Mouse (Mus musculus): ENCODE data around the gene Gm26661.
A peak's percentile ranks its signal among the peaks of the same experiment; 100 is the strongest.

The Gm26661 gene

DNA sequence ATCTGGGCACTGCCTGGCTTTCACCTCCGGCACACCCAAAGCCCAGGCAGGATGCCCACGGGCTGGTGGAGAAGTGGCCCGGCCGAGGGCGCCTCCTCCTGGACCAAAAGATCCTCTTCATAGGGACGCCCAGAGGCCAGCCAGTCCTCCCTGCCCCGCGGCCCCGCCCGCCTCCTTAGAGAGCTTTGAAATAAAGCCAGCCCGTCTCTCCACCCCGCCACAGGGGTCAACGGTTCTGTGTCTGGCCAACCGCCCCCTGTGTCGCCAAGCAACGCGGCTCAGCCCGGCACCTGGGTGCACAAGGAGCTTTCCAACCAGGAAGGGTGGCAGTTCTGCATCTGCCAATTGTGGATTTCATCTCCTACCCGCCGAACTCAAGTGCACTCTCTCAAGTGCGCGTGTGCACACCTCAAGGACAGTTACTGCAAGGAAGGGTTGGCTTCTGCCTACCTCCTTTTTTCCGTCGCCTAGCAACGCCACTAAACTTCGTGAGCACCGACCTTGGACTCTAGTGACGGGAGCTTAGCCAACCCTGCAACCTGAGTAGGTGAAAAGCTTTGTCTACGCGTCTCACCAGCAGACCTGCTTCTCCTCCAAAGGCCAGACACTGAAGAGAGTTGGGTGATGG lies at the start of gene Gm26661:
Gene Gm26661, plus strand, starts transcription at position 56 of the 628 bp plus-strand sequence.
- DNase-seq = peak; percentile 94

DNA sequence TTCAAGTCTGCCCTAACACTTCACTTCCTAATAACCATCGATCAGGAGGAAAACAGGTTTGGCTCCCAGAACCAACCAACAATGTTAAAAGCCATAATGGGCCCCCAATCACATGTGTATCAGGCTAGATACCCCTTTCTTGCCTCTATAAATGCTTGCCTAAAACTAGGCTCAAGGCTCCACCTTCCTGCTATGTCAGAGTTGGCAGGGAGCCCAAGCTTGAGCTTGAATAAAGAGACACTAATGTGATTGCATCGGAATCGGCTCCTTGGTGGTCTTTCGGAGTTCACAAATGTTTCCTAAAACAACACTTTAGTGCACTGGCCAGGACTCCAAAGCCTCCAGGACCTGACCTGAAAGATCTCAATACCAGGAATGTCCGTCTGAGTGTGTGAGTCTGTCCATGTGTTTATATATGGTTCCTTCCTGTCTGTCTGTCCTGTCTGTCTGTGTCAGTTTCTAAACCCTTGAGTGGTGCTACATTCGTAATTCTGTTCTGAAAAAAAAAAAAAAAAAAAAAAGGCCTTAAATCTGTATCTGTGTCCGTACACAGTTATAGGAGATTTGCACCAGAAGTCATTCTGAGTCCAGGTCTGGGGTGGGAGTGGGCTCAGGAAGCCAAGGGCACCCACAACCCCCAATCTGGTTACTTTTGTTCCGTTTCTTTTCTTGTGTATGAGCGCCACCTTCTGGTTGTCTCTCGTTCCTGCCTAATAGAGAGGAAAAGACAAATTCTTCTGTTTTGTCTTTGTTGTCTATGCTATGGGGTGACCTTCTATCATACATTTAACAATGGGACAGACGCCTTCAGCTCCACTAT lies 42.2 kb upstream of the Gm26661 start:
- no peak for DNase-seq

DNA sequence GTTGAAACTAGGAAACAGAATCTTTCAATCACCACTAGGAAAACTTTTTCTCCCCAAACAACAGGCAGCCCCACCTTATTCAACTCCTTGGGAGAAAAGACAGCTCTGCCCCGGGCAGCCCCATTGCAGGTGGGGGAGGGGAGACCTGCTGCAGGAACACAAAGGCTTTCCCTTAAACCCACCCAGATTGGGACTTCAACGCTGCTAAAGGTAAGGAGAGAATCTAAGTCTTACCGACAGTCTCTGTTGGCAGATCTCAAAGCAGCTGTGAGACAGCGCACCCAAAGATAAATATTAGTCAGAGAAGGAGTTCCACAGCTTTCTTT lies 41.7 kb upstream of the Gm26661 start:
- no peak for DNase-seq

DNA sequence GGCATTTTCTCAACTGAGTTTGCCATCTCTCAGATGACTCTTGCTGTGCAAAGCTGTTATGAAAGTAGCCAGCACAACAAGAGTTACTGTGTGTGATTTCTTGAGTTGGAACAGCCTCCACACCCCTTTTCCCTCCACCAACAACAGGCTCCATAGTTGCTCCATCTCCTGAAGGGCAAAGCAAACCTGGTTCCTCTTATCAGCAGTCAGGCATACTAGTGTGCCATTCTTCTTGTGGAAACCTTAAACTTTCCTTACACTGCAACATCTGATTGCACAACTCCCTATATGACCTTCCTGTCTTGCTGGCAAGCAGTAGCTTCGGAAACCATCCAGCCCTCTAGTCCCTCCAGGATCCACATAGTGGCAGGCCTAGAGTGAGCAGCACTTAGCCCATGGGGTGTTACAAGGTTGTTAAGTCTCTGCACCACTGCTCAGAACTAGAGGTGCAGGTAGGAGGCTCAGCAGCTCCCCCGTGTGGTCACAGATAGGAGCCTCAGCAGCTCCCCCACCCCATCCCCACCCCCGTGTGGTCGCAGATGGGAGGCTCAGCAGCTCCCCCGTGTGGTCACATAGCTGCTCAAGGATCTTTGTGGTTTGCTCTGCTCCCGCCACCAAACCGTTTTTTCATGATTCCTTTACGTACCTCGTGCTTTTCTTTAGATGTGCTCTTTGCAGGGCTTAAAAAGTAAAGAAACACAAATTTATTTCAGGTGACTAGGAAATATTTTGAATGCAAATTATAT lies 25.6 kb upstream of the Gm26661 start:
- DNase-seq = peak; percentile 96

DNA sequence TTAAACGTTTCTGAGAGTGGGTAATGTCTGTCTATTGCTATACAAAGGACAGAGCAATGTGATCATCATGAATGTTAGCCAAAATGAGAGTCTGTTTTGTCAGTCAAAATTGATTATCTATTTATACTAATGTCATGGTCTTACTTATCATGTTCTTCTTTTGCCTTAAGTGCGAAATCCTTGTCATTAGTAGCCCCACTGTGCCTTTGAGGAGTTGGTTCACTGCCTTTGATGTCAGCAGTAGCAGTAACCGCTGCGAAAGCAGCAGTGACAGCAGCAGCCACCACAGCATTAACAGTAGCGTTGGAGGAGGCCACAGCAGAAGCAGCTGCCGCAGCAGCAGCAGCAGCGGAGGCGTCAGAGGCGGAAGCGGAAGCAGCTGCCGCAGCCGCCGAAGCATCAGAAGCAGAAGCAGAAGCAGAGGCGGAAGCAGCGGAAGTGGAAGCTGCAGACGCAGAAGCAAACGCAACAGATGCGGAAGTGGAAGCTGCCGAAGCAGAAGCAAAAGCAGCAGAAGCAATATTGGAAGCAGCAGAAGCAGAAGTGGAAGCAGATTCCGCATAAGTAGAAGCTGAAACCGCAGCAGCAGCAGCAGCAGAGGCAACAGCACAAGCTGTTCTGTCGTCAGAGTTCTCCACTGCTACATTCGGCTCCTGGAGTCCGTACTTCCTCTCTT lies 17.5 kb upstream of the Gm26661 start:
- DNase-seq = peak; percentile 97

DNA sequence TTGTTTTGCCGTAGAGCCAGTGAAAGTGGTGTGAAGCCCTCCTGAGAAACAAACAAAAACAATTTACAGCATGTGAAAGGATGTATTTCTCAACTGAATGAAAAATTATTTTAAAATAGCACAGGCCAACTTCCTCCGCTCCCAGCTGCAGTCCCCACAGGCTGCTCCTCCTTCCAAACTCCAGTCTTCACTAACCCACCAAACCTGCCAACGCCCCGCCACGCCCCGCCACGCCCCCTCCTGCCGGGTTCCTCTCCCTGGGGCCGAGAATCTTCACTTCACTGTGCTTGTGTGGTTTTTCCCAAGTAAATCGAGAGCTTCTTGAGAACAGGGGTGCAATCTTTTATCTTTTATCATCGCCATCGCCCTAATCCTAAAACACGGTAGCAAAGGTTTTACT lies 5.3 kb upstream of the Gm26661 start:
- peak; percentile 30 for DNase-seq

DNA sequence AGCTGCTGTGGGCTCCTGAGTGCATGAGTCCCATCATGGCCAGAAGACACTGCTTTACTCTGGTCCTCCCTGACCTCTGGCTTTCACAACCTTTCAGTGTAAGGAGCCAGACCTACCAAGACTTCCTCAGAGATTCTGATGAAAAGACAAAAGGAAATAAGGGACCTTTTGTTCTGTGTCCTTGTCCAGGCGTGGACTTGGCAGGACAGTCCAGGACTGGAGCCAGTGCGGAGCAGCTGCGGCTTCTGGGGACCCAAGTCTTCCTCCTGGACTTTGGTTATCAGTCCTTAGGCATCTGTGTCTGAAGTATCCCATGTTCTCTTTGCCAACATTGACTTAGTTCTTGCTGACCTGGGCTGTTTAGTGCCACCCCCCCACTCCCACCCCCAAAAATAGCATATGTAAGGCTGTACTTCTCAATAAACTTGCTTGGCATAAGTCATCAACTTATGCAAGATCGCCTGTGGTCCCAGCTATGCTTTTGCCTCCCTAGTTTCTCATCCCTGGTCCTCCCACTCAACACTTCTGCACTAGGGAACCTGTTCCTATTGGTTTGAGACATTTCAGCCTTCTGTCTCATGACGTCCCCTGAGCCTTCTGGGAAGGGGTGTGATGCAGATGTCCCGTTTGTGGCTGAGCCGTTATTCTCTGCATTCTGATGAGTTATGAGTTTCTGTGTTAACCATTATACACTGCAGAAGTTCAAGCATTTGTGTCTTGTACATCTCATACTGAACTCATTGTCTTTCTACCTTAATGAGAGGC lies 1.9 kb upstream of the Gm26661 start:
- peak; percentile 93 for DNase-seq

DNA sequence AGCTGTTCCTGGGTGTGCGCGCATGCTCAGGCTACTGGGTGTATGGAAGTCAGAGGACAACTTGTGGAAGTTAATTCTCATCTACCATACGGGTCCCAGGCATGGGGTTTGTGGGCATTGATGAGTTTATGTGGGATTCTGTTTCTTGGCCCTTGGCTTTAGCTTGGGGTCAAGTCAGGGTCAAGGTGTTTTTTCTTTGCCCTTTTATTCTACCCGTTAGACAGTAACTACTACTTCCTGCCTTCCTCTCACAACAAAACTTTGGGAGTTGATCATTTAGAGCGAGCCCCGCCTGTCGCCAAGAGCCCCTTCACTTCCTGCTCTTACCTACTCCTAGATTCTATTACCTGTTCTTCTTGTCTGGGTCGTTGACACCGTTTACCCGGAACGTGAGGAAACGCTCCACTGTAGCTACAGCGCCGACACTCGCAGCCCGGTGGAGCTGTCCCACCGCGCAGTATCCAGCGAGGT lies 291 bp upstream of the Gm26661 start:
- DNase-seq = no peak

DNA sequence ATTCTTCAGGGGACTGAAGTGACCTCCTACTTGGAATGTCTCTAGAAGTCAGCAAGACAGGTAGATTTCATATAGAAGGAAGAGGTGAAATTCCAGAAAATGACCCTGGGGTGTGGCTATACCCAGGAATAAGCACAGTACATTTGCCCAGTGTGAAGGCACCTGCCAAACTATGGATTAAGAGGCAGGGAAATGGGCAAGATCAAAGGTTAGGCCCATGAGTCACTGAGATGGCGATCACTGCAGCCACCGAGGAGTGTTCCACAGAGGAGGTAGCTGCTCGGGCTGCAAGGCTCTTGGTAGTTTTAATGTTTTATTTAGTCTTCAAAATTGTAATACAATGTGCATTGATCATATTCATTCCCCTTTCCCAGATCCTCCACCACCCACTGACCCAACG lies 4.6 kb downstream of the Gm26661 start:
- peak; percentile 7 for DNase-seq

DNA sequence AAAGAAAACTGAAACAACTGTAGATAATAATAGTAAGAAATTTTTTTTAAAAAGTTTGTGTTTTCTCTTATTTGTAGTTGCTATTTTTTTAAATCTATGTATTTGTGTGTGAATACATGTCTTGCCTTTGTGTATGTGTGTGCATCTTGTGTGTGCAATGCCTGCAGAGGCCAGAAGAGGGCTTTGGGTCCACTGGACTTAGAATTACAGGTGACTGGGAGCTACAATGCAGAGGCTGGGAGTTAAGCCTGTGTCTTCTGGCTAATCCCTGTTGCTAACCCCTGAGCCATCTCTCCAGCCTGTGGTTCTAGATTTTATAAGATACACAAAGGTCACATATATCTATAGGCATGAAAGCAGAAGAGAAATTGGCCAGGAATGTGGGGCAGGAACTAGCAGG lies 9.2 kb downstream of the Gm26661 start:
- DNase-seq = peak; percentile 41

DNA sequence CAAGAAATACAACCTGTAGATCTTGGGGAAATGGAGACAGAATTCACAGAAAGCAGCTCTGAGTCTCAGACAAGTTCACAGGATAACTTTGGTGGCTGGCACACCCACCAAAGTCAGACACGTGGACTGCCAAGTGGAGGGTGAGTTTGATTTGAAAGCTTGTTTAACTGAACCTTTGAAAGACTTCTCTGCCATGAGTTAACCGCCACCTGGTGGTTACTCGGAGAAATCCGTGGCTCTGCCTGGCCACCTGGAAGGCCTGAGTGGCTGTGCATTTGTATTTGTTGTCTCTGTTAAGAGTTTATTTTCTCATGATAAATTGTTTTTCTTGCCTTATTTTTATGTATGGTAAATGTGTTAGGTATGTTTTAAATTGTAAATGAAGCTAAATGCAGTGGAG lies 10.4 kb downstream of the Gm26661 start:
- peak; percentile 78 for DNase-seq

DNA sequence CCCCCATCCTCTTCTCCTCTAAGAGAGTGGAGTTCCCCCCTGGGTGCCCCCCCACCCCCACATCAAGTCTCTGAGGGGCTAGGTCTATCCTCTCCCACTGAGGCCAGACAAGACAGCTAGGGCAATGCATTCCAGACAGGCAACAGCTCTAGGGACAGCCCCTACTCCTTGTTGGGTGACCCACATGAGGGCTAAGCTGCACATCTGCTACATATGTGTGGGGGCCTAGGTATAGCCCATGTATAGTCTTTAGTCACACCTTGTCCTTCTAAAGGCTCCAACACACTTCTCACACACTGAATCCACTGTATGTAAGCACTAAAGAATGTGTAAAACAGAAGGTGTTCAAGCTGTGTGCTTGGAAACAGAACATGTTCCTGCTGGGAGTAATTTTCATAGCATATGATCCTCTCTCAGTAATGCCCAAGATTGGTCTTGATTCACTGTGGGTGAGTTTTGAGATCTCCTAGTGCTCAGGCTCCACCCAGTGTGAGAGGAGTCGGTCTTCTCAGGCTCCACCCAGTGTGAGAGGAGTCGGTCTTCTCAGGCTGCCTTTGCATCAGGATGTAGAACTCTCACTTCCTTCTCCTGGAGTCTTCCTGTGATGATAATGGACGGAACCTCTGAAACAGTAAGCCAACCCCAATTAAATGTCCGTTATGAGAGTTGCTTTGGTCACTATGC lies 12.6 kb downstream of the Gm26661 start:
- DNase-seq = peak; percentile 88

DNA sequence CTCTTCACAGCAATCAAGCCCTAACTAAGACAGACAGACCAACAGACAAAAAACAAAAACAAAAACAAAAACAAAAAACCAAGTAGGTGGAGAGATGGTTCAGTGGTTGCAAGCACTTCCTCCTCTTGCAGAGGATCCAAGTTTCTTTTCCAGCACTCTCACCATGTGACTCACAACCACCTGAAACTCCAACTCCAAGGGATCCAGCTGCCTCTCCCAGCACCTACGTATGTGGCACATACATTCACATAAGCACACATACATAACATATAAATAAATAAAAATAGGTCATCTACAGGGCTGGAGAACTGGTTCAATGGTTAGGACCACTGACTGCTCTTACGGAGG lies 13.1 kb downstream of the Gm26661 start:
- DNase-seq = no peak

DNA sequence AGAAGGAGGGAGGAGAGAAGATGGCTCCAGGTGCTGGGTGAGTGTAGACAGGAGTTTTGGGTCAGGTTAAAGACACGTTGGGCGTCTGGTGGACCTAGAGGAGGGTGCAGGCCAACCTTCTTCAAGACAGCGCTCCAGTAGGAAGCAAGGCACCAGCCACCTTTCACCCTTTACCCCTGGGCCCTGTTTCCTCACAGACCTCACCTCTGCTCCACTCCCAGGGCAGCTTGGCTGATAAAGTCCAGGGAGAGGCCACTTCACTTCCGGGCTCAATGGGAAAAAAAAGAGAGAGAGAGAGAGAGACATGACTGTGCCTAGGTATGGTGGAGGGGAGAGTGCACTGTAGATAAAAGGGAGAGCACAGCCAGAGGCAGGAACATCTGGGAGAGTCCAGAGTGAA lies 16.3 kb downstream of the Gm26661 start:
- DNase-seq = peak; percentile 82

DNA sequence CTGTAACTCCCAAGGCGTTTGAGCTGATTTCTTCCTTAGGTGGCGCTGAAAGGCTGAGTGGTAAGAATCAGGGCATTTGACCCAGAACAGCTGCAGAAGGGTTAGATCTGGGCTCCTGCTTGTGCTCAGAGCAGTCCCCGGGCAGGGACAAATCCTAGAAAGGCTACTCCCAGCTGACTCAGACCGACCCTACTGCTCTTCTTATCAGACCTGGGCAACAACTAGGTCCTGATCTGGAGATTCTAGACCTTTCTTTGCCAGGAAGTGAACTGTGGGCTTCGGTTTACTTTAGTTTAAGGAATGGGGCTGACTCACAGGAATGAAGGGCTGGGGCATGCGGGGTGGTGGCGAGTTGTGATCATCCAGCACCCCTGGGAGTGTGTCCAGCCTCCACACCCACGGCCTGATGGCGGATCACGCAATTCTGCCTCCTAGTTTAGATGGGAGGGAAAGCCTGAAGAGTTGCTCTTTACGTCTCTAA lies 17.2 kb downstream of the Gm26661 start:
- peak; percentile 92 for DNase-seq

DNA sequence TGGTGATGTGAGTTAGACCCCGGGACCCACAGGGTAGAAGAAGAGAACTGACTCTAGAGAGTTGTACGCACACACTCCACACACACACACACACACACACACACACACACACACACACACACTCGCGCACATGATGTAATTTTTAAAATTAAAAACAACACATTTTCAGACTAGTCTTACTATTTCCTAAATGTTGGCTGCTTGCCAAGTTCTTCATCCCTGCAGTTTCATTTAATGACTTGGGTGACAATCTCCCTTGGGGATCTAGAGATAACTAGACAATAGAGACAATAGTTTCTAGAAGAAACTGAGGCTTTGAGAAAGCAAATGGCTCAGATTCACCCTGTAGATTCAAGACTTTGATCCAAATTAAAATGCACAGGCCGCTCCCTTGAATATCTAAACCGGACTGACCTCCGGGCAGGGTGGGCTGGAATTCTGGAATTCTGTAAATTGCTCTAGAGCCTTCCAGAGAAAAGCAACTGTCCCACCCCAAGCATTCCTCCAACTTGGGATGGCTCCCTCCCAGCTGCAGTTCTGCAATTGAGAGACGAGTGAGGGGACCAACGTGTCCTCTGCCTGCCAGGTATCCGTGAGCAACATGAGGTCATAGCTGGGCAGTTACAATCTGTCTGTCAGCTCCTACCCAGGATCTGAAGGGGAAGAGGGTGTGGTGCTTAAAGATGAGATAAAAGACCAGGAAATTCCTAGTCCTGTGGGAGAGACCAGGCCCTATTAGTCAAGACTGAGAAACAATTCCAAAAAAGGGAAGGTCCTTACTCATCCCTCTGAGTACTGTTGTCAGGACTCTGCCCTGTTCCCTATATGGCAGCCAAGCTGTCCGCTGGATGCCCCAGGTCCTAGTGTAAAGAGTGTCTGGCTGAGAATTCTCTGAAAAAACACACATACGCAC lies 17.9 kb downstream of the Gm26661 start:
- DNase-seq = peak; percentile 96

DNA sequence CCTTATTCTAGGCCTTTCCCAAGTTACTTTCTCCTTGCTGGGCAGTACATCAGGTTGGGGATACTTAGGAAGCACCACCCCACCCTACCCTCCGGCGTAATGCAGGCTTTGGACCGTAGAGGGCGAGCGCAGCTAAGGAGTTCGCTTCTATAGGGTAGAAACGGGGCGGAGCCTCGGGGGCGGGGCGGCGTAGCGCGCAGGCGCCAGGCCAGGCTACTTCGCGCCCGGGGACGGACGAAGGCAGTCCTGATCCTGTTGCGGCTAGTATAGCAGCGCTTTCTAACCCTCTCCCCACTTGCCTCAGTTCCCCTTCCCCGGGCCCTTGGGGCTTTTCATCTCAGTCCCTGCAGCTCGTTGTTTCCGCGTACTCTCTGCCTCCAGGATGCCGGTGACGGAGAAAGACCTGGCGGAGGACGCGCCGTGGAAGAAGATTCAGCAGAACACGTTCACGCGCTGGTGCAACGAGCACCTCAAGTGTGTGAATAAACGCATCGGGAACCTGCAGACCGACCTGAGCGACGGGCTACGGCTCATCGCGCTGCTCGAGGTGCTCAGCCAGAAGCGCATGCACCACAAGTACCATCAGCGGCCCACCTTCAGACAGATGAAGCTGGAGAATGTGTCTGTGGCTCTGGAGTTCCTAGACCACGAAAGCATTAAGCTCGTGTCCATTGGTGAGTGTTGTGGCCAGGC lies 26.5 kb downstream of the Gm26661 start, which contains the start of gene Flnb:
Gene Flnb, plus strand, starts transcription at position 188 of the 693 bp plus-strand sequence.
- peak; percentile 100 for DNase-seq

DNA sequence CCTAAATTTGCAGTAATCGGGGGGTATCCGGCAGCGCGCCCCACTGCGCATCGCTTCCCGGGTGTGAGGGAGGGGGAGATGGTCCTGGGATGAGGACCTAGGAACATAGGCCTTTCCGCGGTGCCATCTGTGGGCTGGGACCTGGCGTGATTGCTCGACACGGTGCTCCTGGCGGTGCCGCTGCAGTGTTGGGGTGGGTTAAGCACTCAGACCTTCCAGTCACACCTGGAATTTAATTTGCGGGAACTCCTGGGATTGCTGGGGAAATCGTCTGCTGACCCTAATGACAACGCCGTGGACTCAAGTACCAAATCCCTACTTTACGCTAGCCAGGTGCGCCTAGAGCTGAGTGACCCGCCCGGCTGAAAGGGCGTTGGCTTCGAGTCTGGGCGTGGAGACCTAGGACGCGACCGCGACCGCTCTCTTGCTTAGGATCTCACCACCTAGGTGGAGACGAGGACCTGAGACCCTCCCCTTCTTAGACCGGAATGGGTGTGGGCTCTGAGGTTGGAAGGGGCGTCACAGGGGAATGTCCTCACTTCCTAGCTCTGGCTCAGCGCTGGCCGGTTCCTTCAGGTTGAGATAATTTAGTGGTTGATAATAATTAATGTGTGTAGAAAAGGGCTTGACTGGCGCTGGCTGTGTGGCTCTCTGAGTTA lies 27.2 kb downstream of the Gm26661 start:
- DNase-seq = peak; percentile 94

DNA sequence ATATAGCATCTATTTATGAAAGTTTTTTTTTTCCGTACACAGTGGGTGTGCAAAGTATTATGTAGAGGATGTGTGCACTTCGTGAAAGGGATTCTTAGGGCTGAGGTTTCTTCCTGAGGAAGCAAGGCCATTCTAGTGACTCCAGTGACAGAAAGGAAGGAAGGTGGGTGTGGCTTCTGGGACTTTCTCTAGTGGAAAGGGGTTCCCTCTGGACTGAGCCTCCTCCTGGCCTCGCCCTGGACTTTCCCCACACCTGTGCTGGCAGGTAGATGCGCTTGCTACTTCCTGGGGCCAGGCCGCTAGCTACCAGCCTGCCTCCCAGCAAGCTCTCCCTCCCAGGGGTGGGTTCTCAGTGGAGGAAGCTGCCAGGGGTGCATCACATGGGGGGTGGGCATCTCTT lies 28.1 kb downstream of the Gm26661 start:
- peak; percentile 96 for DNase-seq
